Mouse (Mus musculus): ENCODE data around the gene Rps18.

GRCm38 (mm10) chr17:33928251-33928947 is 27.4 kb downstream of the Rps18 start:
- TF ChIP-seq CTCF (IDR thresholded peaks at IDR 0.05; ENCODE audit: borderline replicate concordance, insufficient read depth, low read depth, low read length) (no peak), POLR2A (IDR thresholded peaks at IDR 0.05; ENCODE audit: borderline replicate concordance, insufficient read depth, low read length) (no peak)

Measured in cerebellum, adult 2 months (tissue).